Mouse (Mus musculus): ENCODE measurements around the gene Poglut1. TPM values are rescaled to one million over a fixed set of nuclear protein-coding genes. Genes with fewer than 3 reads are reported as not detected.

Gene Poglut1
- 71.2 and 78.7 TPM in 2 replicates for polyA plus RNA-seq (2016; fragmentation: Nextera tagmentation; extraction: Ambion mirVana)

GRCm38 (mm10) chr16:38549479-38550396, at the start of gene Poglut1:
TSS of gene Poglut1 (minus strand) at chr16:38550258.
- Histone ChIP-seq H3K36me3 (peaks cover 39% of the 10 kb centered on the region), H3K27ac (peak within 1 kb of the TSS; percentile 91), H3K9me3 (replicated peaks) (no peaks in the 10 kb centered on the region), H3K27me3 (ENCODE audit: low read depth, poor library complexity, severe bottlenecking) (peaks cover 18% of the 10 kb centered on the region; the same call in 1 of the 2 replicates), H3K4me1 (peaks cover 19% of the 10 kb centered on the region), H3K4me3 (peak within 1 kb of the TSS; percentile 90)
- WGBS, result 3% methylated on average over 54 of the region's 54 CpGs
- peak; percentile 87 for DNase-seq (ENCODE audit: low spot score)

- WGBS, result 70% methylated on average over 11 of the region's 11 CpGs
- H3K27ac ChIP-seq, result no peak overlapping the region
- no peak overlapping the region for H3K4me3 ChIP-seq
- no peaks in the 10 kb centered on the region for H3K9me3 ChIP-seq (replicated peaks)
- no peaks in the 10 kb centered on the region for H3K27me3 ChIP-seq (ENCODE audit: low read depth, poor library complexity, severe bottlenecking)
- H3K4me1 ChIP-seq, result no peaks in the 10 kb centered on the region
- H3K36me3 ChIP-seq, result peaks cover 34% of the 10 kb centered on the region
- DNase-seq (ENCODE audit: low spot score), result no peak
Observed at GRCm38 (mm10) chr16:38598986-38599680, 49.1 kb upstream of the Poglut1 start.

GRCm38 (mm10) chr16:38596651-38597050, 46.6 kb upstream of the Poglut1 start:
- H3K27ac ChIP-seq, result no peak overlapping the region
- 95% methylated on average over 2 of the region's 2 CpGs for WGBS
- DNase-seq (ENCODE audit: low spot score), result no peak
- H3K36me3 ChIP-seq, result peaks cover 43% of the 10 kb centered on the region
- H3K27me3 ChIP-seq (ENCODE audit: low read depth, poor library complexity, severe bottlenecking), result no peaks in the 10 kb centered on the region
- no peak overlapping the region for H3K4me3 ChIP-seq
- H3K4me1 ChIP-seq, result no peaks in the 10 kb centered on the region
- H3K9me3 ChIP-seq (replicated peaks), result no peaks in the 10 kb centered on the region

GRCm38 (mm10) chr16:38596099-38596498, 46.0 kb upstream of the Poglut1 start:
- Histone ChIP-seq H3K27ac (no peak overlapping the region), H3K4me3 (no peak overlapping the region), H3K27me3 (ENCODE audit: low read depth, poor library complexity, severe bottlenecking) (no peaks in the 10 kb centered on the region), H3K9me3 (replicated peaks) (no peaks in the 10 kb centered on the region), H3K36me3 (peaks cover 43% of the 10 kb centered on the region), H3K4me1 (no peaks in the 10 kb centered on the region)
- 83% methylated on average over 2 of the region's 2 CpGs for WGBS
- no peak for DNase-seq (ENCODE audit: low spot score)

- Histone ChIP-seq H3K9me3 (replicated peaks) (no peaks in the 10 kb centered on the region), H3K27ac (no peak overlapping the region), H3K27me3 (ENCODE audit: low read depth, poor library complexity, severe bottlenecking) (no peaks in the 10 kb centered on the region), H3K4me1 (no peaks in the 10 kb centered on the region), H3K36me3 (peaks cover 55% of the 10 kb centered on the region), H3K4me3 (no peak overlapping the region)
- 89% methylated on average over 1 of the region's 1 CpGs for WGBS
- no peak for DNase-seq (ENCODE audit: low spot score)
Observed at GRCm38 (mm10) chr16:38594435-38594834, 44.4 kb upstream of the Poglut1 start.

- 95% methylated on average over 4 of the region's 4 CpGs for WGBS
Observed at GRCm38 (mm10) chr16:38592946-38593345, 42.9 kb upstream of the Poglut1 start.

GRCm38 (mm10) chr16:38592026-38592678, 42.1 kb upstream of the Poglut1 start:
- peaks cover 78% of the 10 kb centered on the region for H3K36me3 ChIP-seq
- WGBS, result 94% methylated on average over 12 of the region's 12 CpGs
- no peak overlapping the region for H3K27ac ChIP-seq
- no peak for DNase-seq (ENCODE audit: low spot score)
- no peaks in the 10 kb centered on the region for H3K27me3 ChIP-seq (ENCODE audit: low read depth, poor library complexity, severe bottlenecking)
- H3K9me3 ChIP-seq (replicated peaks), result no peaks in the 10 kb centered on the region
- H3K4me3 ChIP-seq, result no peak overlapping the region
- no peaks in the 10 kb centered on the region for H3K4me1 ChIP-seq

More at GRCm38 (mm10) chr16:38592946-38593345, 42.9 kb upstream of the Poglut1 start:
- H3K27ac ChIP-seq, result no peak overlapping the region
- no peak overlapping the region for H3K4me3 ChIP-seq
- H3K4me1 ChIP-seq, result no peaks in the 10 kb centered on the region
- DNase-seq (ENCODE audit: low spot score), result no peak
- H3K9me3 ChIP-seq (replicated peaks), result no peaks in the 10 kb centered on the region
- peaks cover 70% of the 10 kb centered on the region for H3K36me3 ChIP-seq
- H3K27me3 ChIP-seq (ENCODE audit: low read depth, poor library complexity, severe bottlenecking), result no peaks in the 10 kb centered on the region

- DNase-seq (ENCODE audit: low spot score), result no peak
- Histone ChIP-seq H3K27me3 (ENCODE audit: low read depth, poor library complexity, severe bottlenecking) (no peaks in the 10 kb centered on the region), H3K36me3 (peaks cover 85% of the 10 kb centered on the region), H3K4me1 (no peaks in the 10 kb centered on the region), H3K4me3 (no peak overlapping the region), H3K9me3 (replicated peaks) (no peaks in the 10 kb centered on the region), H3K27ac (no peak overlapping the region)
- 89% methylated on average over 3 of the region's 3 CpGs for WGBS
Observed at GRCm38 (mm10) chr16:38591506-38591905, 41.4 kb upstream of the Poglut1 start.

- no peak for DNase-seq (ENCODE audit: low spot score)
- no peak overlapping the region for H3K4me3 ChIP-seq
- no peaks in the 10 kb centered on the region for H3K4me1 ChIP-seq
- no peaks in the 10 kb centered on the region for H3K9me3 ChIP-seq (replicated peaks)
- H3K27ac ChIP-seq, result no peak overlapping the region
- WGBS, result 94% methylated on average over 4 of the region's 4 CpGs
- no peaks in the 10 kb centered on the region for H3K27me3 ChIP-seq (ENCODE audit: low read depth, poor library complexity, severe bottlenecking)
- peaks cover 97% of the 10 kb centered on the region for H3K36me3 ChIP-seq
Observed at GRCm38 (mm10) chr16:38587572-38587971, 37.5 kb upstream of the Poglut1 start.

GRCm38 (mm10) chr16:38587163-38587562, 37.1 kb upstream of the Poglut1 start:
- WGBS, result 91% methylated on average over 5 of the region's 5 CpGs
- DNase-seq (ENCODE audit: low spot score), result no peak
- Histone ChIP-seq H3K9me3 (replicated peaks) (no peaks in the 10 kb centered on the region), H3K36me3 (peaks cover 97% of the 10 kb centered on the region), H3K27me3 (ENCODE audit: low read depth, poor library complexity, severe bottlenecking) (no peaks in the 10 kb centered on the region), H3K4me3 (no peak overlapping the region), H3K27ac (no peak overlapping the region), H3K4me1 (no peaks in the 10 kb centered on the region)

GRCm38 (mm10) chr16:38585186-38585585, 35.1 kb upstream of the Poglut1 start:
- Histone ChIP-seq H3K4me3 (no peak overlapping the region), H3K4me1 (no peaks in the 10 kb centered on the region), H3K9me3 (replicated peaks) (no peaks in the 10 kb centered on the region), H3K27ac (no peak overlapping the region), H3K36me3 (peaks cover 98% of the 10 kb centered on the region), H3K27me3 (ENCODE audit: low read depth, poor library complexity, severe bottlenecking) (no peaks in the 10 kb centered on the region)
- 90% methylated on average over 5 of the region's 5 CpGs for WGBS
- DNase-seq (ENCODE audit: low spot score), result no peak

GRCm38 (mm10) chr16:38584761-38585160, 34.7 kb upstream of the Poglut1 start:
- Histone ChIP-seq H3K9me3 (replicated peaks) (no peaks in the 10 kb centered on the region), H3K27me3 (ENCODE audit: low read depth, poor library complexity, severe bottlenecking) (no peaks in the 10 kb centered on the region), H3K4me1 (no peaks in the 10 kb centered on the region), H3K27ac (no peak overlapping the region), H3K36me3 (peaks cover 98% of the 10 kb centered on the region), H3K4me3 (no peak overlapping the region)
- 95% methylated on average over 7 of the region's 7 CpGs for WGBS
- no peak for DNase-seq (ENCODE audit: low spot score)
